Mouse (Mus musculus): Measurements from ENCODE around the gene Ascl5.

- no peak for TF ChIP-seq CTCF (IDR thresholded peaks at IDR 0.05; ENCODE audit: insufficient read depth, low read depth, low read length)
- TF ChIP-seq POLR2A (IDR thresholded peaks at IDR 0.05; ENCODE audit: insufficient read depth, low read depth, low read length), result no peak
These were observed 39.0 kb downstream of the Ascl5 start for GRCm38 (mm10) chr1:136089368-136090165.

Measured in olfactory bulb, adult 2 months (tissue).